Mouse (Mus musculus) lung, postnatal 0 days (tissue): ENCODE results near the gene Rnf19b.

Experiments used
- CTCF ChIP-seq: IDR thresholded peaks from 2 replicates; pipeline ENCODE4 v1.5.1; 2016; ENCODE audit warnings: antibody characterized with exemption, mild to moderate bottlenecking
- EP300 ChIP-seq: IDR thresholded peaks from 2 replicates; pipeline ENCODE4 v1.6.1; 2016; ENCODE audit warnings: antibody characterized with exemption, mild to moderate bottlenecking, control low read depth

- TF ChIP-seq CTCF (peak; percentile 99), EP300 (no peak)
Measured at GRCm38 (mm10) chr4:129113083-129113988, 55.3 kb downstream of the Rnf19b start.
